Mouse (Mus musculus) activated CD4-positive, CD25-positive, alpha-beta regulatory T cell, adult 4 months (primary cell): ENCODE measurements around the gene Acadl. TPM values are rescaled to one million over a fixed set of nuclear protein-coding genes. Genes with fewer than 3 reads are reported as not detected.

Source experiments
- polyA plus RNA-seq, 2 experiments: library from polyadenylated mRNA; unstranded; fragments of 100-300 nt; shearing (Covaris generic); gene quantifications; one replicate each; pipeline ENCODE4 v1.2.1; 2017

The Acadl gene
- polyA plus RNA-seq, 2 experiments from 2014 or later, result 39.2 to 41.8 TPM

Other genes starting within 250 kb of the Acadl start
- 10 to 100 TPM; 59.7 to 63.3 TPM for gene Rpe, start 162.4 kb downstream of the Acadl start, polyA plus RNA-seq
- 1 to 10 TPM; 8.8 to 9.8 TPM for gene Kansl1l, start 45.7 kb downstream of the Acadl start, polyA plus RNA-seq
- gene Myl1, start 82.1 kb upstream of the Acadl start, polyA plus RNA-seq, result not detected
- gene Lancl1, start 175.6 kb upstream of the Acadl start, polyA plus RNA-seq, result 10 to 100 TPM; 31.3 to 32.3 TPM